Mouse (Mus musculus) lung, postnatal 14 days (tissue): Measurements from ENCODE around the gene Lgals8.

Experiments
- DNase-seq: peaks from one replicate; pipeline ENCODE4 v3.0.0; 2021

The Lgals8 gene

GRCm38 (mm10) chr13:12460443-12460842 lies 4.3 kb downstream of the Lgals8 start:
- DNase-seq, result peak; percentile 68

GRCm38 (mm10) chr13:12456711-12457110 lies 8.0 kb downstream of the Lgals8 start:
- no peak for DNase-seq

- no peak for DNase-seq
Observed at GRCm38 (mm10) chr13:12454686-12455390, 9.9 kb downstream of the Lgals8 start.

GRCm38 (mm10) chr13:12453150-12453549 lies 11.6 kb downstream of the Lgals8 start:
- no peak for DNase-seq

GRCm38 (mm10) chr13:12442008-12442587 lies 22.6 kb downstream of the Lgals8 start:
- DNase-seq, result peak; percentile 62

GRCm38 (mm10) chr13:12440813-12441212 lies 23.9 kb downstream of the Lgals8 start:
- no peak for DNase-seq

- DNase-seq, result no peak
Observed at GRCm38 (mm10) chr13:12439586-12439985, 25.2 kb downstream of the Lgals8 start.

- peak; percentile 4 for DNase-seq
Observed at GRCm38 (mm10) chr13:12433843-12434242, 30.9 kb downstream of the Lgals8 start.

- DNase-seq, result no peak
Observed at GRCm38 (mm10) chr13:12428556-12428955, 36.2 kb downstream of the Lgals8 start.

- DNase-seq, result no peak
Observed at GRCm38 (mm10) chr13:12420596-12420995, 44.1 kb downstream of the Lgals8 start.

GRCm38 (mm10) chr13:12412016-12412415 lies 52.7 kb downstream of the Lgals8 start:
- DNase-seq, result peak; percentile 14

- DNase-seq, result no peak
Observed at GRCm38 (mm10) chr13:12408343-12409066, 56.2 kb downstream of the Lgals8 start.

- DNase-seq, result no peak
Observed at GRCm38 (mm10) chr13:12395571-12395970, 69.2 kb downstream of the Lgals8 start.

GRCm38 (mm10) chr13:12394609-12395505 lies 69.9 kb downstream of the Lgals8 start, which contains the start of gene Heatr1:
Heatr1 (plus strand) TSS chr13:12395027.
- peak; percentile 92 for DNase-seq
